Mouse (Mus musculus) brain, embryonic 14.5 days (tissue): ENCODE results near the gene Dennd1b.

ENCODE experiments used
- CTCF ChIP-seq: fragments of 200-500 bp; IDR thresholded peaks from 2 replicates; pipeline ENCODE4 v1.5.1; 2012; ENCODE audit warnings: inconsistent platforms, mild to moderate bottlenecking, moderate library complexity, borderline replicate concordance; ENCODE audit not compliant: insufficient read depth, insufficient read length; ENCODE audit errors: extremely low read depth
- POLR2A ChIP-seq: fragments of 200-500 bp; IDR thresholded peaks from 2 replicates; pipeline ENCODE4 v1.6.1; 2012; ENCODE audit warnings: mild to moderate bottlenecking, inconsistent platforms, borderline replicate concordance; ENCODE audit not compliant: poor library complexity, insufficient read depth, insufficient read length, severe bottlenecking; ENCODE audit errors: extremely low read depth

DNA sequence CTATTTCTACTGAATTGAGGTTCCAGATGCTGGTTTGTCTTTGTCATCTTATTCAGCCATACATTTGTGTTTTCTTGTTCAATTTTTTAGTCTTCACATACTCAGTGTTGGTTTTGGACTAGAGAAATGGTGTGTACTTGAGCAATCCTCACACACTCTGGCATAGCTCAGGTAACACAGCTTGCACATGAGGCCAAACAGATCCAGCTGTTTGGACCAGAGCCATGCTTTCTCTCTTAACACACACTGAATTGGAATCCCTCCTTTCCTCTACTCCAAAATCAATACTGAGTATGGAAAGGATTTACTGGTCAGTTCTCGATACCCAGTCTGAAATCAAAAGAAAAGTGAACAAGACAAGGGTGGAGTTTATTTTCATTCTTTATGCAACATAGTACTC is 69.2 kb downstream of the Dennd1b start:
- TF ChIP-seq POLR2A = no peak
- no peak for TF ChIP-seq CTCF
